Mouse (Mus musculus) thymus, adult 2 months (tissue): ENCODE results near the gene Nalcn.

Source experiments
- CTCF ChIP-seq: fragments of 200-500 bp; IDR thresholded peaks from 2 replicates; pipeline ENCODE4 v1.5.1; 2012; ENCODE audit warnings: mild to moderate bottlenecking, control low read depth, low read length, moderate library complexity, borderline replicate concordance; ENCODE audit not compliant: control insufficient read depth, poor library complexity, insufficient read depth; ENCODE audit errors: extremely low read depth
- POLR2A ChIP-seq: fragments of 200-500 bp; IDR thresholded peaks from 2 replicates; pipeline ENCODE4 v1.6.1; 2012; ENCODE audit warnings: mild to moderate bottlenecking, low read length, control low read depth, moderate library complexity; ENCODE audit not compliant: control insufficient read depth, poor library complexity, insufficient read depth; ENCODE audit errors: extremely low read depth

GRCm38 (mm10) chr14:123296068-123296467, 330.9 kb downstream of the Nalcn start:
- TF ChIP-seq CTCF (no peak), POLR2A (no peak)
